Mouse (Mus musculus) cerebellum, adult 9-11 months (tissue): Measurements from ENCODE around the gene Idua.

Experiments used
- DNase-seq: peaks from one replicate; pipeline ENCODE4 v3.0.0; 2022

Idua gene

GRCm38 (mm10) chr5:108691152-108691551 lies 31.0 kb downstream of the Idua start:
- DNase-seq, result no peak

- DNase-seq, result no peak
Measured at GRCm38 (mm10) chr5:108692271-108692670, 32.1 kb downstream of the Idua start, which contains the start of gene Fgfrl1. TSS of gene Fgfrl1 (plus strand) at chr5:108692382.

GRCm38 (mm10) chr5:108693872-108694288 lies 33.7 kb downstream of the Idua start:
- DNase-seq, result peak; percentile 32

- DNase-seq, result no peak
Measured at GRCm38 (mm10) chr5:108694352-108695261, 34.5 kb downstream of the Idua start.

GRCm38 (mm10) chr5:108695861-108696260 lies 35.7 kb downstream of the Idua start:
- no peak for DNase-seq

GRCm38 (mm10) chr5:108696542-108696941 lies 36.4 kb downstream of the Idua start:
- DNase-seq, result no peak

- peak; percentile 39 for DNase-seq
Measured at GRCm38 (mm10) chr5:108697341-108697753, 37.2 kb downstream of the Idua start.

GRCm38 (mm10) chr5:108700346-108700745 lies 40.2 kb downstream of the Idua start:
- DNase-seq, result no peak

GRCm38 (mm10) chr5:108701341-108702021 lies 41.4 kb downstream of the Idua start:
- no peak for DNase-seq

GRCm38 (mm10) chr5:108703754-108704626 lies 43.9 kb downstream of the Idua start:
- DNase-seq, result no peak

- DNase-seq, result no peak
Measured at GRCm38 (mm10) chr5:108707758-108708157, 47.6 kb downstream of the Idua start.

- DNase-seq, result no peak
Measured at GRCm38 (mm10) chr5:108708419-108708818, 48.3 kb downstream of the Idua start.

- DNase-seq, result no peak
Measured at GRCm38 (mm10) chr5:108708981-108709731, 49.0 kb downstream of the Idua start.

GRCm38 (mm10) chr5:108711968-108712367 lies 51.8 kb downstream of the Idua start:
- DNase-seq, result no peak

GRCm38 (mm10) chr5:108713096-108713495 lies 53.0 kb downstream of the Idua start:
- DNase-seq, result no peak

- no peak for DNase-seq
Measured at GRCm38 (mm10) chr5:108713691-108714090, 53.6 kb downstream of the Idua start.

- DNase-seq, result peak; percentile 41
Measured at GRCm38 (mm10) chr5:108714149-108714548, 54.0 kb downstream of the Idua start.

GRCm38 (mm10) chr5:108715974-108716373 lies 55.8 kb downstream of the Idua start:
- no peak for DNase-seq

- DNase-seq, result no peak
Measured at GRCm38 (mm10) chr5:108718051-108718450, 57.9 kb downstream of the Idua start.

- no peak for DNase-seq
Measured at GRCm38 (mm10) chr5:108719761-108720160, 59.6 kb downstream of the Idua start.

- no peak for DNase-seq
Measured at GRCm38 (mm10) chr5:108724006-108724405, 63.9 kb downstream of the Idua start.
